Mouse (Mus musculus) T-helper 1 cell (primary cell): ENCODE measurements around the gene Pm20d2.

ENCODE experiments used
- in situ Hi-C: fragments of 300-600 bp; cut with MboI, MseI; formaldehyde crosslinking; loops from one replicate; pipeline ENCODE4 v1.15.1; 2025; ENCODE audit warnings: high pct_unique_total_duplicates

The Pm20d2 gene

GRCm38 (mm10) chr4:33124493-33124892, 65.0 kb downstream of the Pm20d2 start:
- in situ Hi-C loops: loop anchor here (10.0 kb wide), 1 partner anchor 170 kb away; the partner anchor contains the start of gene Pnrc1
